Mouse (Mus musculus): ENCODE results near the gene Gab3. TPM values are rescaled to one million over a fixed set of nuclear protein-coding genes. Genes with fewer than 3 reads are reported as not detected.

Gab3 gene
- polyA plus RNA-seq, 1 experiment from 2014 or later: 2.2 TPM

GRCm38 (mm10) chrX:75096163-75096770 lies 11.0 kb upstream of the Gab3 start:
- Histone ChIP-seq H3K4me3 (ENCODE audit: low read length) (peak overlapping the region; percentile 59), H3K9ac (ENCODE audit: low read depth, low read length) (peak overlapping the region; percentile 76), H3K27me3 (replicated peaks; ENCODE audit: control insufficient read depth, insufficient read depth, low read length) (no peaks in the 10 kb centered on the region), H3K4me2 (ENCODE audit: low read depth, low read length) (peak overlapping the region; percentile 54), H3K27ac (ENCODE audit: low read length) (peak overlapping the region; percentile 57), H3K36me3 (ENCODE audit: control insufficient read depth, insufficient read depth, low read length) (no peaks in the 10 kb centered on the region), H3K9me3 (ENCODE audit: control insufficient read depth, low read length) (no peaks in the 10 kb centered on the region), H3K4me1 (ENCODE audit: control insufficient read depth, insufficient read depth, low read length) (no peaks in the 10 kb centered on the region)
- WGBS: 13% methylated on average over 23 of the region's 23 CpGs
- ATAC-seq: 0 out of 2 replicates have a peak, but pooled peaks have one; percentile 2

- WGBS: 25% methylated on average over 29 of the region's 29 CpGs
Measured at GRCm38 (mm10) chrX:75095369-75096162, 10.3 kb upstream of the Gab3 start, which contains the start of gene Dkc1. Gene Dkc1 (plus strand): TSS chrX:75095854.

GRCm38 (mm10) chrX:75085654-75086053 lies 396 bp upstream of the Gab3 start:
- 13% methylated on average over 1 of the region's 1 CpGs for WGBS
- no peak overlapping the region for H3K4me2 ChIP-seq (ENCODE audit: low read depth, low read length)

More at GRCm38 (mm10) chrX:75095369-75096162, 10.3 kb upstream of the Gab3 start, which contains the start of gene Dkc1:
- Histone ChIP-seq H3K27me3 (replicated peaks; ENCODE audit: control insufficient read depth, insufficient read depth, low read length) (no peaks in the 10 kb centered on the region), H3K4me3 (ENCODE audit: low read length) (peak within 1 kb of the TSS; percentile 59), H3K27ac (ENCODE audit: low read length) (peak within 1 kb of the TSS; percentile 59), H3K4me1 (ENCODE audit: control insufficient read depth, insufficient read depth, low read length) (no peaks in the 10 kb centered on the region), H3K9me3 (ENCODE audit: control insufficient read depth, low read length) (no peaks in the 10 kb centered on the region), H3K9ac (ENCODE audit: low read depth, low read length) (peak within 1 kb of the TSS; percentile 76), H3K4me2 (ENCODE audit: low read depth, low read length) (peak within 1 kb of the TSS; percentile 54), H3K36me3 (ENCODE audit: control insufficient read depth, insufficient read depth, low read length) (no peaks in the 10 kb centered on the region)
- peak; percentile 100 for ATAC-seq

GRCm38 (mm10) chrX:75083982-75084773 lies 1.1 kb downstream of the Gab3 start:
- H3K4me3 ChIP-seq (ENCODE audit: low read length): peak overlapping the region; percentile 56
- no peaks in the 10 kb centered on the region for H3K4me1 ChIP-seq (ENCODE audit: control insufficient read depth, insufficient read depth, low read length)
- peak overlapping the region; percentile 58 for H3K4me2 ChIP-seq (ENCODE audit: low read depth, low read length)
- H3K9ac ChIP-seq (ENCODE audit: low read depth, low read length): peak overlapping the region; percentile 65
- H3K27ac ChIP-seq (ENCODE audit: low read length): no peak overlapping the region
- no peaks in the 10 kb centered on the region for H3K9me3 ChIP-seq (ENCODE audit: control insufficient read depth, low read length)
- no peaks in the 10 kb centered on the region for H3K27me3 ChIP-seq (replicated peaks; ENCODE audit: control insufficient read depth, insufficient read depth, low read length)
- WGBS: 26% methylated on average over 24 of the region's 26 CpGs
- no peaks in the 10 kb centered on the region for H3K36me3 ChIP-seq (ENCODE audit: control insufficient read depth, insufficient read depth, low read length)
- peak; percentile 78 for ATAC-seq

More at GRCm38 (mm10) chrX:75085654-75086053, 396 bp upstream of the Gab3 start:
- no peaks in the 10 kb centered on the region for H3K36me3 ChIP-seq (ENCODE audit: control insufficient read depth, insufficient read depth, low read length)
- H3K4me1 ChIP-seq (ENCODE audit: control insufficient read depth, insufficient read depth, low read length): no peaks in the 10 kb centered on the region
- H3K4me3 ChIP-seq (ENCODE audit: low read length): no peak overlapping the region
- H3K27me3 ChIP-seq (replicated peaks; ENCODE audit: control insufficient read depth, insufficient read depth, low read length): no peaks in the 10 kb centered on the region
- no peak for ATAC-seq
- H3K9ac ChIP-seq (ENCODE audit: low read depth, low read length): no peak overlapping the region
- H3K27ac ChIP-seq (ENCODE audit: low read length): no peak overlapping the region
- H3K9me3 ChIP-seq (ENCODE audit: control insufficient read depth, low read length): no peaks in the 10 kb centered on the region

DNA sequence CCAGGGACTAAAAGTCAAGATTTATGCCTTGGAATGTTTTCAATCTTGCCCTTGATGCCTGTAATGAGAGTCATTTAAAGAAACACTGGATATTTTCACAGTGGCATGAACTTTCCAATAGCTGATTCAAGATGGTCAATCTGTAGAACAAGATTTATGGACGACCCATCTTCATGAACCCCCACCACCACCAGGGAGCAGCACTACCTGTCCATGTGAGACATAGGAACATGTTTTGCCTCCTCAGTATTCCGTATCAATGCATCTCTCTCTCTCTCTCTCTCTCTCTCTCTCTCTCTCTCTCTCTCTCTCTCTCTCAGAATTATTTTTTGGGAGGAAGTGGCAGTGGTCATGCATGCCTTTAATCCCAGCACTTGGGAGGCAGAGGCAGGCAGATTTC lies 2.9 kb downstream of the Gab3 start:
- Histone ChIP-seq H3K27ac (ENCODE audit: low read length) (no peak overlapping the region), H3K4me1 (ENCODE audit: control insufficient read depth, insufficient read depth, low read length) (no peaks in the 10 kb centered on the region), H3K9me3 (ENCODE audit: control insufficient read depth, low read length) (no peaks in the 10 kb centered on the region), H3K27me3 (replicated peaks; ENCODE audit: control insufficient read depth, insufficient read depth, low read length) (no peaks in the 10 kb centered on the region), H3K9ac (ENCODE audit: low read depth, low read length) (no peak overlapping the region), H3K36me3 (ENCODE audit: control insufficient read depth, insufficient read depth, low read length) (no peaks in the 10 kb centered on the region), H3K4me2 (ENCODE audit: low read depth, low read length) (no peak overlapping the region), H3K4me3 (ENCODE audit: low read length) (no peak overlapping the region)
- no peak for ATAC-seq
- WGBS: 69% methylated on average over 2 of the region's 2 CpGs

DNA sequence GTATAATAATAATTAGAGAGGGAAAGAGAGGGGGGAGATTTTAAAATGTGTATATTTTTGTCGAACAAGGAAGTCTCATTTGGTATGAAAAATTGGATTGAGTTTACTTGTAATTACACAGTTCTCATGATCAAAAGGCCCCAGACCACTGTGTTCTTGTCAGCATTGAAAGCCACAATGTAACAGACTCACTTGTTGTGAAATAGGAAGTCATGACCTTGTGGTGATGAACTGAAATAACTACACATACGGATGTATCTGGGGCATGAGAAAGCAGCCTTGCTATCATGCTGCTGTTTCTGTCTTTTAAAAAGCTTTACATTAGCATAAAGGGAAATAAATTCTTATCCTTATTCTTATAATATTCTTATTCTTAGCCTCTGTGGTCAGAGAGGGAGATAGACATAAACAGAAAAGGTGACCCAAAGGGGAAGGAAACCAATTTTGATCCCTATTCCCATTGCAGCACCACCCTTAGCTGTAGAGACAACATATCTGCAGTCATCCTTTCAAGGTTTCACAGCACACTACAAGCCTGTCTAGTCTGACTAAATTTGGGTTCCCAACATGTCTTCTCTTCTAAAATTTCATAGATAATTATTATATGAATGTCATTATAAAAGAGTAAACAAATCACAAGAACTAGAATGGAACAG lies 29.0 kb downstream of the Gab3 start:
- no peak overlapping the region for H3K4me3 ChIP-seq (ENCODE audit: low read length)
- H3K27ac ChIP-seq (ENCODE audit: low read length): no peak overlapping the region
- WGBS: 79% methylated on average over 2 of the region's 2 CpGs
- no peaks in the 10 kb centered on the region for H3K36me3 ChIP-seq (ENCODE audit: control insufficient read depth, insufficient read depth, low read length)
- ATAC-seq: no peak
- H3K4me2 ChIP-seq (ENCODE audit: low read depth, low read length): no peak overlapping the region
- no peaks in the 10 kb centered on the region for H3K4me1 ChIP-seq (ENCODE audit: control insufficient read depth, insufficient read depth, low read length)
- no peaks in the 10 kb centered on the region for H3K27me3 ChIP-seq (replicated peaks; ENCODE audit: control insufficient read depth, insufficient read depth, low read length)
- no peaks in the 10 kb centered on the region for H3K9me3 ChIP-seq (ENCODE audit: control insufficient read depth, low read length)
- no peak overlapping the region for H3K9ac ChIP-seq (ENCODE audit: low read depth, low read length)

- H3K4me2 ChIP-seq (ENCODE audit: low read depth, low read length): no peak overlapping the region; the same call in 1 of the 2 replicates
- 45% methylated on average over 3 of the region's 3 CpGs for WGBS
- ATAC-seq: no peak
- no peaks in the 10 kb centered on the region for H3K27me3 ChIP-seq (replicated peaks; ENCODE audit: control insufficient read depth, insufficient read depth, low read length)
- H3K9ac ChIP-seq (ENCODE audit: low read depth, low read length): no peak overlapping the region
- no peak overlapping the region for H3K4me3 ChIP-seq (ENCODE audit: low read length)
- no peaks in the 10 kb centered on the region for H3K36me3 ChIP-seq (ENCODE audit: control insufficient read depth, insufficient read depth, low read length)
- no peaks in the 10 kb centered on the region for H3K4me1 ChIP-seq (ENCODE audit: control insufficient read depth, insufficient read depth, low read length)
- 0 out of 2 replicates have a peak overlapping the region, but pooled peaks have one; percentile 15 for H3K27ac ChIP-seq (ENCODE audit: low read length)
- H3K9me3 ChIP-seq (ENCODE audit: control insufficient read depth, low read length): no peaks in the 10 kb centered on the region
Measured at GRCm38 (mm10) chrX:75046921-75047635, 38.2 kb downstream of the Gab3 start.

GRCm38 (mm10) chrX:75045931-75046330 lies 39.3 kb downstream of the Gab3 start:
- Histone ChIP-seq H3K4me3 (ENCODE audit: low read length) (no peak overlapping the region), H3K9ac (ENCODE audit: low read depth, low read length) (no peak overlapping the region), H3K9me3 (ENCODE audit: control insufficient read depth, low read length) (no peaks in the 10 kb centered on the region), H3K36me3 (ENCODE audit: control insufficient read depth, insufficient read depth, low read length) (no peaks in the 10 kb centered on the region), H3K4me1 (ENCODE audit: control insufficient read depth, insufficient read depth, low read length) (no peaks in the 10 kb centered on the region), H3K27me3 (replicated peaks; ENCODE audit: control insufficient read depth, insufficient read depth, low read length) (no peaks in the 10 kb centered on the region), H3K27ac (ENCODE audit: low read length) (no peak overlapping the region), H3K4me2 (ENCODE audit: low read depth, low read length) (no peak overlapping the region)
- WGBS: 70% methylated on average over 1 of the region's 1 CpGs
- no peak for ATAC-seq
